Mouse (Mus musculus): ENCODE results near the gene Nlrp6.

- no peak for TF ChIP-seq CTCF (IDR thresholded peaks at IDR 0.05)
- no peak for TF ChIP-seq POLR2A (IDR thresholded peaks at IDR 0.05; ENCODE audit: insufficient read depth, low read depth, low read length)
- TF ChIP-seq EP300 (IDR thresholded peaks at IDR 0.05; ENCODE audit: insufficient read depth, low read depth, low read length), result no peak
These were observed 52.9 kb downstream of the Nlrp6 start for GRCm38 (mm10) chr7:140973396-140974165.

Data from heart, adult 2 months (tissue).